Mouse (Mus musculus) retina, adult 2 months (tissue): ENCODE data around the gene Akr7a5.

Experiments used
- DNase-seq: peaks from one replicate; pipeline ENCODE4 v3.0.0-alpha.2; 2012; ENCODE audit warnings: low read depth, low spot score

Akr7a5 gene

DNA sequence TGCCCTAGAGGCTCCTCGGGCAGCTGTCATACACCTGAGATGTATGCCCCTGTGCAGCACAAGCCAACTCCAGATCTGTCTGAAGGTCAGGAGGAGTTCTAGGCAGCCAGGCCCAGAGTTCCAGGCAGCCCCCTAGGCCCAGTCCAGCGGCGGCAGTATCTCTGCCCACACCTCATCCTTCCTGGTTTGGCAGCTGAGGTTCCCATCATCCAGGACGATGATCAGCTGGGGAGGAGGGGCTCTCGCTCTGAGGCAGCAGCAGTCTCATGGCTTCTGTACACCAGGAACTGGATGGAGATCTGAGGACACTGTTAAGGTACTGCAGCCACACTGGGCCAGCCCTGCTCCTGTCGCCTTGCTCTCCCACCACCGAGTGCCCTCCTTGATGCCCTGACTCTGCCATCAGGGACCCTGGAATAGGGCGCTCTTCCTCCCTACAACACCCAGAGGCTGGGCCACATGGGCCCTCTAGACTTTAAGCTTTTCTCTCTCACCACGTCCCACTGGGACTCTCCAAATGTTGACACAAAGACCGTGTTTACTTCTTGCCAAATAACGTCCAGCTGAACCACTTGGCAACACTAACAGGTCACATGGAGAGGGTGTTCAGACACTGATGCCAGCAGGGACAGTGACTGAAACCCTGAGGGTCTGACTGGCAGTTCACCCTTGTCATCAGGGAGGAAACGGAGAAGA is 11.7 kb upstream of the Akr7a5 start:
- DNase-seq: no peak

DNA sequence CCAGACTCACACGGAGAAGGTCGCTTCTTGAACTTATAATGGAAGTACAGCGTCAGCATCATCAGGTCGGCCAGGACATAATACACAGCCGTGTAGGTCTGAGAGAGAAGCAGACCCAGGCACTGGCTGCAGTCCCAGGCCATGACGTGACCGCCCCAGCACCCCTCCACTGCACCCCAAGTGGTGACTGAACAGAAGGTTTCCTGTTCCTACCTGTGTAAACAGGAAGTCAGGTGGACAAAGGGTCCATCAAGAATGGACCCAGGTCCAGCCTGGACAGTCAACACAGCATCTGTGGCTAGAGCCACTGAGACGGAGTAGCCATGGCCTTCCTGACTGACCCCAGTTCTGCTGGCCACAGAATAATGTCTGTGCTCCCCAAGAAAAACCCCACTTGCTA is 8.8 kb upstream of the Akr7a5 start:
- no peak for DNase-seq

DNA sequence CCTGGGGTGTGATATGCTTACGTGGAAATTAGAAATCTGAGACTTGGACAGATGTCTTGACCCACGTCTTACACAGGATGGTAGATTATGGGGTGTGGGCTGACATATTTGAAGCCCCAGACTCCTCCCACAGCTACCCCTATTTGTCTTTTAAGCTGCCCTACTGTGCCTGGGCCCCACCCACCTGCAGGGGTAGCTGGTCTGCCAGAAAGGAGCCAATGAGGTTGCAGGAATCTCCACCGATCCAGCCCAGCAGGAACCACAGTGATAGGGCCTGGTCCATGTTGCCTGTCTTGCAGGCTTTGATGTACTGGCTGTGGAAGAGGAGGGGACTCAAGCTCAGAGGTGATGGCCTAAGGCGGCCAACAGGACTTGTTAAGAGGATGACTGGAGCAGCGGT is 8.3 kb upstream of the Akr7a5 start:
- DNase-seq: no peak

DNA sequence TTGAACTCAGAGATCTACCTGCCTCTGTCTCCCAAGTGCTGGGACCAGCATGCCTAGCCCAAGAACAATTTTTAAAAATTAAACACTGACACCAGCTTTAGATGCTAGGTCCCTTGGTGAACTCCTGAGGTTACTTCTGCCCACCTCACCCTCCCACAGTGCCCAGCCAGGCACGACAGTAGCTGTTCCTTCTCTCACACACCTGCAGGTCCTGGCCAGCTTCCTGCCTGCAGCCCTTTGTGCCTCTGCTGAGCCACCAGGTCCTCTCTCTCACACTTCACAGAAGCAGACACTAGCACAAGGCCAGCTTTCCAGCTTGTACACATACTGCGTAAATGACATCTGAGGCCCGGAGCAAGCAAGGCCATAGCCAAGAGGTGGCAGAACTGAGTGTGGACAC is 5.0 kb upstream of the Akr7a5 start:
- no peak for DNase-seq

DNA sequence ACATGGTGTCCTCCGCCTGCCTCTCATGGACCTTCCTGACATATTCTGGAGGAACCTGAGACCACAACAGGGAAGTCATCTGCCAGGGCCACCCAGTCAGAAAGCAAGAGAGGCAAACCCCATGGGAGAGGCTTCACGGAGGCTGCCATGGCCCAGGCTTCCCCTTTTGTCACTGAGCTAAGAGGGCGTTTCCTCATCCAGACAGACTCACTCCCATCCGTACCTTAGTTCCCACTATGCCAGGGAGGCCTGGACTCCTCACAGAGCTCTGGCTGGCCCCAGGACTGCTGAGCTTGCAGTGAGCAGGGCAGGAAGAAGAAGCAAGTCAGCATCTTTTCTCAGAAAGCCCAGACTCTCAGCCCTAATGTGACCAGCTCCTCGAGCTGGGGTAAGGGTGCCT is 2.6 kb upstream of the Akr7a5 start:
- DNase-seq: no peak

DNA sequence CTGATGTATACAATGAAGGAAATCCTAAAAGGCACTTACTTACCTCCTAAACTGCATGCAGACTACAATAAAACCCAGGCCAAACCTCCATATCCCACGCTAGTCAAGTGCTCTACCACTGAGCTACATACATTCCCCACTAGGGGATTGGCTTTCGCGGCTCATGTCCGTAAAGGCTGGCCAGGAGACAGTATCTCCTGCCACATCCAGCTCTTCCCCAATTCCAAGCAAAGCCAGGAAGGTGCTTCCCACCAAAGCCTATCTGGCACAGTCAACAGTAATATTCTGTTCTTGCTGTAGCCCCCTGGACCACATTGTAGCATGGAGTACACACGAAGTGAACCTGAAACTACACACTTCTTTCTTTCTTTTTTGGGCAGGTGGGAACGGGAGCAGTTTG is 893 bp upstream of the Akr7a5 start:
- no peak for DNase-seq

DNA sequence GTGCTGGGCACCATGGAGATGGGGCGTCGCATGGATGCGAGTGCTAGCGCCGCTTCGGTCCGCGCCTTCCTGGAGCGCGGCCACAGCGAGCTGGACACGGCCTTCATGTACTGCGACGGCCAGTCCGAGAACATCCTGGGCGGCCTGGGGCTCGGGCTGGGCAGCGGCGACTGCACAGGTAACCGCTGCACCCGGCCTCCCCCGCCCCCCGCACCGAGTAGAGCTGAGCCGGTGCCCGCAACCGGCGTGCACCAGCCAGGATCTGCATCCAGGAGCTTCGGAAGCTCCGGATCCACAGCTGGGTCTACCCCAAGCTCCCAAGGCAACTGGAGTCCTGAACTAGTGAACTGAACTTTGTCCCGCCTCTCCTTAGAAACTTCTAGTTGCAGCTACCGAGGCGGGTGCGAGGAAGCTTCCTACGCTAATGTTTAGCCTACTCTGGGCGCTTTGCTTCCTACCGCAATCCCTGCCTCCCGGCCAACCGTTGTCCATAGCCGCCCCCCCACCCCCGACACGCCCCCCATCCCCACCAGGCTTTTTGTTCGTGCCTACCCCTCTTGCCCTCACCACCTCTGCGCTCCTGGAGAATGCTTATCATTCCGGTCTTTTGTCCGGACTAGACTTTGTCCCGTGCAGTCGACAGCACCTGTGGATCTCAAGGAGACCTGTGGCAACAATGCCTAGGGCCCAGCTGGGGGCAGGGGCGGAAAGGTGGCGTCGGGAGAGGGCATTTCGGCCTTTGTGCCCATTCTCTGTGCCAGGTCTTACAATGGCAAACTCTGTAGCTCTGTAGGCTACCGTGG is 556 bp downstream of the Akr7a5 start:
- DNase-seq: no peak

DNA sequence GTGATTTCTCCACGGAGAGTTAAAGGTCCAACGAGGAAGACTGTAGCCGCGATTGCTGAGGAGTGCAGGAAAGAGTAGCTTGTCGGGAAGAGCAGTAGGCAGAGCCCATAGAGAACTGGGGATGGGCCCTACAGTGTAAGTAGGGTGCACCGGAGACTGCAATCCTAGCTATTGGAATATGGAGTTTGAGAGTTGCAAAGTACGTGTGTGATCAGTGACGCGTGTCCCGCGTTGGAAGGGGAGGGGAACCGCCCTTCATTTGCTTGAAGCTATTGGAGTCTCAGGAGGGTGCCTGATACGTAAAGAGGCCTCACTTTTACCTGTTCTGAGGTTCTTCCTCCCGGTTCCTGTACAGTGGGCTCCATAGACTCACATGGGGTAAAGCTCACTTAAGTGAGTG is 1.2 kb downstream of the Akr7a5 start:
- DNase-seq: no peak

DNA sequence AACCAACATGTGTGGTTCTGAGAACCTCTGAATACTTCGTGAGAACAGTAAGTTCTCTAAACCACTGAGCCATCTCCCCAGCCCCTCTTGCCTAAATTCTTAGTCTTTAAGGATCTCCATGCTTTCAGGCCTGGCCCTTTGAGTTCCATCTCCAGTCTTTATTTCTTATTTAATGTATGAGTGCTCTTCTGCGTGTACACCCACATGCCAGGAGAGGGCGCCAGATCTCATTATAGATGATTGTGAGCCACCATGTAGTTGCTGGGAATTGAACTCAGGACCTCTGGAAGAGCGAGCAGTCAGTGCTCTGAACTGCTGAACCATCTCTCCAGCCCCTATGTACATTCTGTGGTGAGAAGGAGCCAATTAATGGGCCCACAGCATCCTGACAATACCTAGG is 2.1 kb downstream of the Akr7a5 start:
- no peak for DNase-seq

DNA sequence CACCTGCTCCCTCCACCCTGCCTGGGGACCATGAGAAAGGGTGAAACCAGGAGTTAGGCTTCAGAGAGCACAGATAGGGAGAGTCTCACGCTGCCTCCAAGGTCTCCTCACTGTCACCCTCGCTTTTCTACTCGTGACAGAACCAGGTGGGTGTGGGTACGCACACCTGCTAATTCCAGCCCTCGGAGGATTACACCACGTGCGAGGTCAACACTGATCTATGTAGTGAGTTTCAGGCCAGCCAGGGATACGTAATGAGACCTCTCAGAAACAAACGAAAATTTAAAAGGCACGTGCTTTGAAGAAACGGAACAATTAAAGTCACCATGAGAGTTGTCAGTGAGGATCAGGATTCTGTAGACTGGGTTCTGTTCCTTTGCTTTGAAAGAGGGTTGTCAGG is 7.9 kb downstream of the Akr7a5 start:
- DNase-seq: no peak

DNA sequence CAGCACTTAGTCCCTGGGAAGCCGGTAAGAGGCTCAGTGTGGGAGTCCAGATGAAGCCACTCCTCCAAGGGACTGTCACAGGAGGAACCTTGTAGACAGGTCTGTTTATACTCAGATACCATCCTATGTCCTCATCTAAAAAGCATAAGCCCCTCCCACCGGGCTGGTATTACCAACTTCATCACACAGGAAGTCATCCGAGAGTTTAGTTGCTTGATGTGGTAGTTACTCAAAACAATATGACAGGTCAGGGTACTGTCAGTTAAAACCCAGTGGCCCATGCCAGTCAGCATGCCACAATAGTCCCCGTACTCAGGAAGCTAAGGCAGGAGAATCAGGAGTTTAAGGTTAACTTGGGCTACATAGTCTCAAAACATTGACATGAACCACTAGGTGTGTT is 9.2 kb downstream of the Akr7a5 start:
- DNase-seq: no peak

DNA sequence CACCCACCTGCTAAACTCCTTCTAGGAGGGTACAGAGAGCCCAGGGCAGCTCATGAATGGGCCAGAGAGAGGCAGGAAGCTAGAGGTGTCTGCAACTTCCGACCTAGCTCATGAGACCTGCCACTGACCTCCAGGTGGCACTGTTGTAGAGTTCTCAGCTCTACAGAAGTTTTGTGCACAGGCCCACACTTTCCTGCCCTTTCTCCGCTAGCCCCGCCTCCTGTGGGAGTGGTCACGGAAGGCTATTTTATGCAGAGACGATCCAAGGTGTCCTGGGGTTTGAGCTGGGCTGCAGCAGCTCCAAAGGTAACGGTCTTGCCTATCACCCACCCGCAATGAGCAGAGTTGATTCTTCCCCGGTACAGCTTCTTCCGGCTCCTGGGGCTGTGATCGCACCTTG is 20.1 kb downstream of the Akr7a5 start:
- DNase-seq: no peak

DNA sequence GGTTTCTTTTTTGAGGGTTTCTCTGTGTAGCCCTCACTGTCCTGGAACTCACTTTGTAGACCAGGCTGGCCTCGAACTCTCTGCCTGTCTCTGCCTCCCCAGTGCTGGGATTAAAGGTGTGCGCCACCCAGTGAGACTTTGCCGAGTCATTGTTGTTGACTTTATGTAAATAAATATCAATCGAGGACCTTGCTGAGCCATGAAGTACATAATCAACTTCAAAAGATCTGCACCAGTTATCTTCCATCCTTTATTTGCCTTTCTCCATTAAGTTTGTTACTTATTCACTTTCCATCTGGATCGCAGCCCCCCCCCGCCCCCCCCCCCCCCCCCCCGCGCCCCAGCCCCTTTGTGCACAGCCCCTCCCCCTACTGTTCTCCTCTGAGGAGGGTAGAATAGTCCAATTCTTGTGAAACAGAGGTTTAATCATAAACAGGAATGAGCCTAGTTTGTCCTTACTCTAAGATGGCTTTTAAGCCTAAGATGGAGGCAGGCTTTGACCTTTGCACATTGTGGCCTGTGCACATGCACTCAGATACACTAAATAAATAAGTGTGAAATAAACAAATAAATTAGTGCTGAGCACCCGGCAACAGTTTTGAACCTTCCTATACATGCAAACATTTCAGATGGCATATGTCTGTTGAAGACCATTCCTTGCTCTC is 24.2 kb downstream of the Akr7a5 start:
- no peak for DNase-seq

DNA sequence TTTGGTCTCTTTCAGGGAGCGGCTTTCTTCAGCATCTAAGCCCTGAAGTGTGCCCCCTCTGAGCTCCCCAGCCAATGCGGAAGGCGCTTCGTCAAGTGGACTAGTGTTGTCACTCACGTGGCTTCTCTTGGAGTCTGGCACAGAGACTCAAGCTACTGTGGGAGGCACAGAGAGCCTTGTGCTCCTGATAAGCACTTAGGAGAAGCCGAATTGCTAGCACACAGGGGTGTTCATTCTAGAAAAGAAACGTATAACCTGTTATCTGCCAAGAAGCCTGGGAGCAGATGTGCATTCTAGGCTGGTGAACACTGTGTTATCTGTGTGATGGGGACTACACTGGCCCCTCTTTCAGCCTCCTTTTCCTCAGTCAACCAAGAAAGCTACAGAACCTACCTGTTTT is 25.0 kb downstream of the Akr7a5 start:
- DNase-seq: no peak

DNA sequence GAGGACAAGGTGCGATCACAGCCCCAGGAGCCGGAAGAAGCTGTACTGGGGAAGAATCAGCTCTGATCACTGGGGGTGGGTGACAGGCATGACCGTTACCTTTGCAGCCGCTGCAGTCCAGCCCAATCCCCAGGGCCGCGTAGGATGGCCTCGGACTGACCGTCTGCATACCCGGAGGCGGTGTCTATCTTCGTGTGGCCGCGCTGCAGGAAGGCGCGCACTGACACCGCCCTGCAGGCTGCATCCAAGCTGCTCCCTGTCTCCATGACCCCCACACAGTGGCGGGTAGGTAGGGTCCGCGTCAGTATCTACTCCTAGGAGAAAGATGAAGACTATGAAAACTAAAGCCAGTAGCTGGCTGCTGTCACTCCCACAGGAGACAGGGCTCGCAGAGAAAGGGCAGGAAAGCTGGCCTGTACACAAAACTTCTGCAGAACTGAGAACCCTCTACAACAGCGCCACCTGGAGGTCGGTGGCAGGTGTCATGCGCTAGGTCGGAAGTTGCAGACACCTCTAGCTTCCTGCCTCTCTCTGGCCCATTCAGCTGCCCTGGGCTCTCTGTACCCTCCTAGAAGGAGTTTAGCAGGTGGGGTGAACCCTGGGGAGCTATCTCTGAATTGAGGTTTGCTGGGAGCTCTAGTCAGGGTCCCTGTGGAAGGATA is 26.4 kb downstream of the Akr7a5 start:
- peak; percentile 53 for DNase-seq

DNA sequence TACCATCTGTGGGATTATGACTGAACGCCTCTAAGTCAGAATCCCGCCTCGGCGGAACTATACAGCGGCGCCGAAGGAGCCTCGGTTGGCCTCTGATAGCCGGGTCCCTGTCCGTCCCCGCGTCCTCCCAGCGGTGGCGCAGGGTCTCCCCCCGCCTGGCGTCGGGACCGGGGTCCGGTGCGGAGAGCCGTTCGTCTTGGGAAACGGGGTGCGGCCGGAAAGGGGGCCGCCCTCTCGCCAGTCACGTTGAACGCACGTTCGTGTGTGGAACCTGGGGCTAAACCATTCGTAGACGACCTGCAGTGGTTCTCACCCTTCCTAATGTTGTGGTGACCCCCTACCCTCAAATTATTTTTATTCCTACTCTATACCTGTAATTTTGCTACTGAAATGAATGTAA is 27.6 kb downstream of the Akr7a5 start:
- no peak for DNase-seq

DNA sequence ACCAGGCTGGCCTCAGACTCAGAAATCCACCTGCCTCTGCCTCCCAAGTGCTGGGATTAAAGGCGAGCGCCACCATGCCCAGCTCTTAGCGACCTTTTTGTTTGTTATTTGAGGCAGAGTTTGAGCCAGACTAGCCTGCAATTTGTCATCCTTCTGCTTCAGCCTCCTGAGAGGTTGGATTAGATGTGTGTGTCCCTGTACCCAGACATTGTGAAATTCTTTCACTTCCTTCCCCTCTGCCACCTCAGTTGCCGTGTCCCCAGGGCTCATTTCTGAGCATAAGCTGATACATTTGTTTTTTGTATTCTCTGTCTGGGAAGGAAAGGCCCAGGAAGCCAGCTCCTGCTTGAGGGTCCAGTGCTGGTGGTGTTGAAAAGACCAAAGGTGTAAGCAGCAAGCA is 30.3 kb downstream of the Akr7a5 start:
- DNase-seq: no peak

DNA sequence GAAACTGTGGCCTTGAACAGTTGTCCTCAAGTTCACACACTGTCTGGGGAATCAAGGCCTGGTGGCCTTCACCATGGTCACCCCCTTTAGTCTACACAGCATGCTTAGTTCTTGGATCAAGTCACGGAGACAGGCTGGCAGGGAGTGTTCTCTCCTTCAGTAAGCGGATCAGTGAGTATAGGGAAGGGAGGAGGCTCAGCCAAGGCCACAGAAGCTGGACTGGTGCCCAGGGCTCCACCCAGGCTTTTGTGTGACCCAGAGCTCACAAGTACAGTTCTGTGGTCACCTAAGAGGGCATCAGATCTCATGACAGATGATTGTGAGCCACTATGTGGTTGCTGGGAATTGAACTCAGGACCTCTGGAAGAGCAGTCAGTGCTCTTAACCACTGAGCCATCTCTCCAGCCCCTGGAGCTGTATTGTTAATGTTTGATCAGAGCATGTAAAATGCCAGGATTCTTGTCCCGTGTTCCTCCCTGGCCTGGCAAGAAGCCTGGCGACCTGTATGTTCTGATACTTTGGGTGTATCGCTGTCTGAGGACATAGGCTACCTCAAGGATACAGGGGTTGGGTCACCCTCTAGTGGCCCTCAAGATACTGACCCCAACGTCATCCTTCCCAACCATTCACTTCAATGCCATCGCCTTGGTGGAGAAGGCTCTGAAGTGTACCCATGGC is 31.2 kb downstream of the Akr7a5 start:
- peak; percentile 46 for DNase-seq

DNA sequence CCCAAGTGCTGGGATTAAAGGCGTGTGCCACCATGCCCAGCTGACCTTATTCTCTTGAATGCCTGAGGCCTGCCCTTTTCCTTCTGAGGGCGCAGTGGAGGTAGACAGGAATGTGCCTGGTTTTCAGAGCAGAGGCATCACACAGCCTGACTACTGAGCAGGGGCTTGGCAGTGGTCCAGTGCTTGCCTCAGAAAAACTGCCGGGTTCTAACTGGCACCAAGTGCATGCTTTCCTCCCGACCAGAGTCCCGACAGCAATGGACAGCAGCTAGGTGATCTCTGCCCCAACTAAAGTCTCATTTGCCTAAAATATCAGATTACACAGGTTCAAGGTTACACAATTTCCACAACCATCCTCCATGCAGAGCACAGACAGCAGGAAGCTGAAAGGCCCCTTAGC is 33.2 kb downstream of the Akr7a5 start:
- no peak for DNase-seq

DNA sequence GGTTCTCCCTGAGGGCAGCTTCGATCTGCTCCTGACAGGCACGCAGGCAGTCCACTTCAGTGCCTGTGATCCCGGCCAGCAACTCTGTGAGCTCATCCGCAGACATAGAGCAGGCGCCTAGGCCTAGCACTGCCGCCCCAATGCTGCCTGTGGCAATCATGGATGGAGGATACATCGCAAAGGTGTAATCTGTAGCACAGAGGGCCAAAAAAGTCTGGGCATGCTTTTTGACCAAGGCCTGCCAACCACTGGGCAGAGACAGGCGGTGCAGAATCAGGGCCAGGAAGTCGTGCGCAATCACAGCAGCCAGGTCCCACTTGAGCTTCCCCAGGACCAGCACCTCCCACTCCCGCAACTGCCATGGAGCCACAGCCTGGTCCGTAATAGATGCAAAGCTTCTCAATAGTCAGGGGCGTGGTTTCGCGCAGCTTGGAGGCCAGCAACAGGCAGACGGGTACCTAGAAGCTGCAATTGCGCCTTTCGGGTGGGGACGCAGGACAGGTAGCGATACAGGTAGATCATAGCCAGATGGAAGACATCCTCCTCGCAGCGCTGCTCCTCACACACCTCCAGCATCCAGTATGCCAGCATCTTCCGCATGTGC is 35.0 kb downstream of the Akr7a5 start:
- DNase-seq: no peak

DNA sequence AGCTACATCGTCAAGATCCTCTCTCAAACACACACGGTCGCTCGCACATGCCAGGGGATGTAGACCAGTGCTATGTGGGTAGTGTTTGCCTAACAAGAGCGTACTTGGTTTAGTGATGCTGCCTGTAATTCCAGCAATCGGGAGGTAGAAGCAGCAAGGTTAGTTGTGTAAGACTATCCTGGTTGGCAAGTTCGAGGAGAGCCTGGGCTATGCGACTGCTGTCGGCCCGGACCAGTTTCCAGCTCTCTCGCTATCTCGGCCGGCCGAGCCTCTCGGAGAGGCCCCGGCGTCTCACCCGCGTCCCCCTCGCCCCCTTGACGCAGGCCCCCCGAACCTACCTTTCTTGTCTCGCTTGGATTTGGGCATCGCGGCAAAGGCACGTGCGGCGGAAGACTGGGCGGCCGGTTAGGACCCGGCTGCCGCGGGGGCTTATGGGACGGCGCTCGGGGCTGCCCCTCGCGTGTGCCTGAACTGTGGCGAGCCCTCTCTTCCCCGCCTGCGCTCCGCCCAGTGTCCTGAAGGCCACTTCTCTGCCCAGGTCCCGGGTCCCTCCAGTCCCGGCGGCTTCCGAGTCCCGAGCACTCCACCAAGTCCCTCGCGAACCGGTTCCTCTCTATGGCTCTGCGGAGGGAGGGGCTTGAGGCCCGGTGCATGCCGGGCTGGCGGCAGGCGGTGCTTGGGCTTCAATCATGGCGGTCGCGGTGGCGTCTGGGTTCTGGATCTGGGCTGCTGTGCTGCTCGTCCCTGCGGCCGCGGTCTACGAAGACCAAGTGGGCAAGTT is 41.6 kb downstream of the Akr7a5 start, which contains the start of the genes Mrto4, Emc1 and Ubr4:
Gene Mrto4 (minus strand): TSS at position 646 of the 781 bp plus-strand sequence.
Gene Emc1 (plus strand): TSS at position 657 of the 781 bp plus-strand sequence.
Gene Ubr4 (plus strand): TSS at position 679 of the 781 bp plus-strand sequence.
- peak; percentile 72 for DNase-seq
